Mouse (Mus musculus) kidney, embryonic 14.5 days (tissue): ENCODE results near the gene Larp1b. TPM values are rescaled to one million over a fixed set of nuclear protein-coding genes. Genes with fewer than 3 reads are reported as not detected.

Source experiments
- ATAC-seq: fragments of 200-750 bp; cut with Nextera tagmentation; 2 replicates; pipeline ENCODE4 v1.8.0; 2017; ENCODE audit warnings: moderate number of reproducible peaks, mild to moderate bottlenecking, moderate TSS enrichment, moderate library complexity; ENCODE audit not compliant: low FRiP score, low TSS enrichment
- H3K27ac ChIP-seq: fragments of 300-500 bp; sonication (generic); 2 replicates; pipeline ENCODE4 v1.5.1; 2014; ENCODE audit warnings: low read depth, mild to moderate bottlenecking, low read length, moderate library complexity, mixed read lengths
- H3K27me3 ChIP-seq: fragments of 300-500 bp; sonication (generic); 2 replicates; pipeline ENCODE4 v1.6.1; 2014; ENCODE audit warnings: mild to moderate bottlenecking, low read length; ENCODE audit not compliant: control insufficient read depth, insufficient read depth
- H3K36me3 ChIP-seq: fragments of 300-500 bp; sonication (generic); 2 replicates; pipeline ENCODE4 v1.6.1; 2014; ENCODE audit warnings: low read length, mixed read lengths; ENCODE audit not compliant: control insufficient read depth, insufficient read depth
- H3K4me1 ChIP-seq: fragments of 300-500 bp; sonication (generic); 2 replicates; pipeline ENCODE4 v1.6.1; 2014; ENCODE audit warnings: low read length, mixed read lengths; ENCODE audit not compliant: control insufficient read depth, insufficient read depth
- H3K4me2 ChIP-seq: fragments of 300-500 bp; sonication (generic); replicated peaks from 2 replicates; pipeline ENCODE4 v1.6.1; 2014; ENCODE audit warnings: low read depth, mild to moderate bottlenecking, low read length
- H3K4me3 ChIP-seq: fragments of 300-500 bp; sonication (generic); 2 replicates; pipeline ENCODE4 v1.5.1; 2014; ENCODE audit warnings: mild to moderate bottlenecking, low read length
- H3K9ac ChIP-seq: fragments of 300-500 bp; sonication (generic); 2 replicates; pipeline ENCODE4 v1.6.1; 2014; ENCODE audit warnings: low read depth, mild to moderate bottlenecking, low read length, moderate library complexity
- H3K9me3 ChIP-seq: fragments of 300-500 bp; sonication (generic); 2 replicates; pipeline ENCODE4 v1.6.1; 2016; ENCODE audit warnings: low read length; ENCODE audit not compliant: control insufficient read depth
- WGBS: fragments of 180-500 bp; shearing (Covaris S2); extraction: QIAGEN DNeasy Blood & Tissue Kit; methylation state at CpG from one replicate; pipeline ENCODE4 v1.1.7; 2014; 5-methylcytosine and 5-hydroxymethylcytosine counted together
- polyA plus RNA-seq: library from polyadenylated mRNA; unstranded; fragments of >200 nt; fragmentation: Nextera tagmentation; extraction: Ambion mirVana; gene quantifications from 2 replicates; pipeline ENCODE4 v1.2.1, GENCODE M21; 2014

The Larp1b gene
- polyA plus RNA-seq, 1 experiment from 2014 or later, result 7.4 TPM

DNA sequence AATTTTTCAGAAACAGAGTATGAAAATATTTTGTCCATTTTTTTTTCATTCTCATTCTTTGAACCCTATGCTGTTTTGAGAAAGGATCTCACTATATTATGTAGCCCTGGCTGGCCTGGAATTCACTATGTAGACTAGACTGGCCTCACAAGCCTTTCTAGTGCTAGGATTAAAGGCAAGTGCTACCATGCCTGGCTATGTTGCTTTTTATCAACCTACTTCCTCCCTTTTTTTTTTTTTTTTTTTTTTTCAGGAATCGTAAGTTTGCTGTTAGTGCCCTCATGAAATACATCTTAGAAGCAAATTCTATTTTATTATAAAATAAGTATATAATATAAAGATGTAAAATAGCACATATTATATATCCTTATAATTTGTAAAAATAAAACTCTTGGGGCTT, 5.2 kb downstream of the Larp1b start:
- no peak overlapping the region for H3K9ac ChIP-seq
- no peak overlapping the region for H3K4me3 ChIP-seq
- no peaks in the 10 kb centered on the region for H3K9me3 ChIP-seq
- no peaks in the 10 kb centered on the region for H3K4me1 ChIP-seq
- no peak overlapping the region for H3K4me2 ChIP-seq
- 74% methylated on average over 1 of the region's 1 CpGs for WGBS
- H3K27ac ChIP-seq, result no peak overlapping the region
- ATAC-seq, result no peak
- H3K36me3 ChIP-seq, result no peaks in the 10 kb centered on the region
- H3K27me3 ChIP-seq, result no peaks in the 10 kb centered on the region

DNA sequence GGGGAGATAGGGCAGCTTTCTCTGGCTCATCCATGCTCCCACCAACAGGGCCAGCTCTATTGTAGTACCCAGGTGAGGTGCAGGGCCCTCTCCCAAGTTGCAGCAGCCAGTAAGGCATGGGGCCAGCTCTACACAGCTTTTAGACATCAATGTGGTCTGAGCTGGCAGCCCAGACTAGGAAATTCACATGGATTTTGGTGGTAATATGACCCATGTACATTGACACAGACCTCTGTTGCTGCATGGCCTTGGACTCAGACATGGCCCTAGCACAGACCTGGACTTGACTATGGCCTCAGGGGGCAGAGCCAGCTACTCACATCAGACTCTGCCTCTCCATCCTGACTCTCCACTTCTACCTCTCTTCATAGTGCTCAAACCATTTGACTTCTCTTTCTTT, 9.2 kb downstream of the Larp1b start:
- no peaks in the 10 kb centered on the region for H3K9me3 ChIP-seq
- no peaks in the 10 kb centered on the region for H3K27me3 ChIP-seq
- H3K4me3 ChIP-seq, result no peak overlapping the region
- H3K27ac ChIP-seq, result no peak overlapping the region
- H3K9ac ChIP-seq, result no peak overlapping the region
- H3K4me1 ChIP-seq, result no peaks in the 10 kb centered on the region
- ATAC-seq, result no peak
- no peaks in the 10 kb centered on the region for H3K36me3 ChIP-seq
- no peak overlapping the region for H3K4me2 ChIP-seq

DNA sequence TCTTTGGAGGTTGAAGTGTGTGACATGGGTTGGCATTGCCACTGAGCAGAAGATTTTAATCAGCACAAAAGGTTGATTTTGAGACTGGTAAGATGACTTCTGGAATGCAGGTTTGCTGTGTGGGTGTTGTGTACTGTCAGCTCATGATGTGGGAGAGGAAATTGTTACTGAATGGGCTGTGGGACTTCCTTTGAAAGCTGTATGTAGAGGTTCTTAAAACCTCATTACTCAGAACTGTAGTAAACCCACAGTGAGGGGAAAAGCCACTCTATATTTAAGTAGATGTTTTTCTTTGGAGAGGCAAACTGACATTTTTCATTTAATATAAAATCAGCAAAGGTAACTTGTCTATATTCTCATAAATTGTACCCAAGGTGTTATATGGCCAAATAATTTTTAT, 31.1 kb downstream of the Larp1b start:
- no peak for ATAC-seq
- Histone ChIP-seq H3K27me3 (no peaks in the 10 kb centered on the region), H3K4me1 (no peaks in the 10 kb centered on the region), H3K9ac (no peak overlapping the region), H3K4me3 (no peak overlapping the region), H3K36me3 (no peaks in the 10 kb centered on the region), H3K4me2 (no peak overlapping the region), H3K27ac (no peak overlapping the region), H3K9me3 (no peaks in the 10 kb centered on the region)

DNA sequence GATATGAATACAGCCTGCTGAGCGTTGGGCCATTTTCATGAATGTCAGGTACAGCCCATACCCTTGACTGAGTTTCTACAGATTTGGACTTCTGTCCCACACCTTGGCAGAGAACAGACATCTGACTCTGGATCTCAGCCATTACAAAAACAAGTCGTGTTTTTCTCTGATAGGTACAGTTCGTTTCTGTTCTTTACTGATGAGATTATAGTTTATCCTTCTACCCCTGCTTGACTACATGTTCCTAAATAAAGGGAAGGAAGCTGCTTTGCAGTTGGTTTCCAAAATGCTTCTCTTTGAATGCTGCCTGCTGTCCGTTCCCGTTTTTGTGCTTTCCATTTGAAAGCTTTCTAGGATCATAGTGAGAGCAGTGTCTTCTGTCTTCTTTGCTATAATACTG, 37.9 kb downstream of the Larp1b start:
- H3K27ac ChIP-seq, result no peak overlapping the region
- WGBS, result 79% methylated on average over 5 of the region's 5 CpGs

DNA sequence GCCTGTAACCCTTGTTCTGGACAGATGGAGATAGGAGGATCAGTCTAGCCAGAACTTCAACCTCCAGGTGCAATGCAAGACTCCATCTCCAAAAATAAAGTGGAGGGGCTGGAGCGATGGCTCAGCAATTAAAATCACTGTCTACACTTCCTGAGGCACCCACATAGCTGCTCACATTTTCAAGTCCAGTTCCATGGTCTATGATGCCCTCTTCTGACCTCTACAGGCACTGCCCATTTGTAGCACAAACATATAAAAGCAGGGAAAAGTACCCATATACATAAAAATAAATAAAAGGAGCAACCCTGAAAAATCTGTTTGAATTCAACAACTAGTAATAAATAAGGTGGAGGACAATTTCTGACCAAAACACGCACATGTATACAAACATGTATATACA, 39.1 kb downstream of the Larp1b start:
- Histone ChIP-seq H3K27ac (no peak overlapping the region), H3K9me3 (no peaks in the 10 kb centered on the region), H3K36me3 (no peaks in the 10 kb centered on the region), H3K27me3 (no peaks in the 10 kb centered on the region), H3K4me3 (no peak overlapping the region), H3K4me1 (no peaks in the 10 kb centered on the region), H3K4me2 (no peak overlapping the region), H3K9ac (no peak overlapping the region)
- WGBS, result 74% methylated on average over 2 of the region's 2 CpGs
- ATAC-seq, result no peak

More for the DNA sequence above, 37.9 kb downstream of the Larp1b start:
- no peaks in the 10 kb centered on the region for H3K27me3 ChIP-seq
- H3K36me3 ChIP-seq, result no peaks in the 10 kb centered on the region
- no peaks in the 10 kb centered on the region for H3K9me3 ChIP-seq
- no peaks in the 10 kb centered on the region for H3K4me1 ChIP-seq
- no peak overlapping the region for H3K4me2 ChIP-seq
- no peak for ATAC-seq
- H3K4me3 ChIP-seq, result no peak overlapping the region
- H3K9ac ChIP-seq, result no peak overlapping the region

DNA sequence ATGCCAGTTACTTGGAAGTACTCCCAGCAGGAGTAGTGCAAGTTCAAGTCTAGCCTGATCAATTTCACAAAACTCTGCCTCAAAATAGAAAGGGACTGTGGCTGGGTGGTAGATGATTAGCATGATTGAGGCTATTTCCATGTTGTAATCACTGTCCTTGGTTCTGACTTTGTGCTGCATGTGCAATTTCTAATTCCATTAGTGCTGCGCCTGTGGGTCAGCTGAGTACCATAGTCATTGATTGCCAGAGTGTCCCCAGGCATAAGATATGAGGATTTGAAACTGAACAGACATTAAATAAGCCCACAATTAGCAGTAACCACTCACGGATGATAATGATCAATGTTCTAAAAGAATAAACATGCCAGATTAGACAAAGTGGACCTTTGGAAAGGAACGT, 41.9 kb downstream of the Larp1b start:
- no peak overlapping the region for H3K9ac ChIP-seq
- H3K4me1 ChIP-seq, result no peaks in the 10 kb centered on the region
- H3K27ac ChIP-seq, result no peak overlapping the region
- H3K9me3 ChIP-seq, result no peaks in the 10 kb centered on the region
- H3K36me3 ChIP-seq, result no peaks in the 10 kb centered on the region
- H3K4me2 ChIP-seq, result no peak overlapping the region
- no peak overlapping the region for H3K4me3 ChIP-seq
- WGBS, result 73% methylated on average over 3 of the region's 3 CpGs
- no peaks in the 10 kb centered on the region for H3K27me3 ChIP-seq
- no peak for ATAC-seq

DNA sequence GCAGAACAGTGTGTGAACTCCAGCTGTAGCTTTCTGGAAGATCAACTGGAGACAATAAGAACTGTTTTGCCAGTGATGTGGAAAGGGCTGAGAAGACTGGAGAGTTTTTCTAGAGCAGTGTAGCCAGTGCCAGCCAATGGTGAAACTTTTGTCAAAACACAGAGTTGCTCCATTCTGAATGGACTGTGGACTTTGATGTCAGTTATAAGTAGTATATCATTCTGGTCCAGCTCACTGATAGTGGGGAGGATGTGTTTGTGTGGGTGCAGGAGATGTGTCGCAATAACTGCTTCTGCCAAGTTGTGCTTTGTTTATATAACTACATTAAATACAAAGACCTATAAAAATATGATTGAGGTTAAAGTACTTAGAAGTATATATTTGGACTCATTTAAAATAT, 45.5 kb downstream of the Larp1b start:
- H3K4me2 ChIP-seq, result no peak overlapping the region
- H3K27me3 ChIP-seq, result no peaks in the 10 kb centered on the region
- WGBS, result 57% methylated on average over 1 of the region's 1 CpGs
- H3K27ac ChIP-seq, result no peak overlapping the region
- no peak overlapping the region for H3K9ac ChIP-seq
- no peaks in the 10 kb centered on the region for H3K9me3 ChIP-seq
- H3K4me3 ChIP-seq, result no peak overlapping the region
- ATAC-seq, result no peak
- no peaks in the 10 kb centered on the region for H3K36me3 ChIP-seq
- no peaks in the 10 kb centered on the region for H3K4me1 ChIP-seq

DNA sequence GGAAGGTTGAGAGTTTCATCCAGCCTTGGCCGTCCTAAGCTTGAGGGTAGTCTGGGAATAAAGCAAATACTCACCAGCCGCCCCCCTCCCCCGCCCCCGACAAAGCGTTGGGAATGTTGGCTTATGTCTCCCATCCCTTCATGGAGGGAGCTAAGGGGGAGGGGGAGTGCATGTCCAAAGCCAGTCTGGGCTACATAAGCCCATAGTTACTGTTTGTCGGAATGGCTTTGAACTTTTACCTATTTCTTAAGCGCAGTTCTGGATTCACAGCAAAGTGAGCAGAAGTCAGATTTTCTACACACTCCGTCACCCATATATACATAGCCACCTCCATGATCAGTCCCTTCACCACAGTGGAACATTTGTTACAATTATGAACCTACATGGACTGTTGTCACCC, 59.7 kb downstream of the Larp1b start:
- no peak for ATAC-seq
- Histone ChIP-seq H3K4me1 (no peaks in the 10 kb centered on the region), H3K27me3 (no peaks in the 10 kb centered on the region), H3K27ac (no peak overlapping the region), H3K36me3 (no peaks in the 10 kb centered on the region), H3K9me3 (no peaks in the 10 kb centered on the region), H3K4me3 (no peak overlapping the region), H3K4me2 (no peak overlapping the region), H3K9ac (no peak overlapping the region)
- 76% methylated on average over 8 of the region's 8 CpGs for WGBS

DNA sequence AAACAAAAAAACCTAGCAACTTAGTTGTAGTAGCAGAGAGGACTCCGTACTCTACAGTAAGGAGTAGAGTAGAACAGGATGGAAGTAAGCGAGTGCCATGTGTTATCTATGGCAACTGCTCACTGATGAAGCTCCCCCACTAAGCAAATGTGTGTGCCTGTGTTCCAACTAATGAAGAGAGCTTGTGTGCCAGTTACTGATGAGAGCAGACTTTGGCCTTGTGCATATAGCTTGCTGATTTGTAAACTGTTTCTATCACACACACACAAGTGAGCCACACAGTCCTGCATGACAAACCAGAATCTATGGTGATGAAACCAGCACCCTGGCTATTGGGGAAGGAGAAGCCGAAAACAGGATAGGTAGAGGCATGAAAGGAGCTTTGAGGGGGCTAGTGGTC, 60.4 kb downstream of the Larp1b start:
- 95% methylated on average over 3 of the region's 3 CpGs for WGBS

DNA sequence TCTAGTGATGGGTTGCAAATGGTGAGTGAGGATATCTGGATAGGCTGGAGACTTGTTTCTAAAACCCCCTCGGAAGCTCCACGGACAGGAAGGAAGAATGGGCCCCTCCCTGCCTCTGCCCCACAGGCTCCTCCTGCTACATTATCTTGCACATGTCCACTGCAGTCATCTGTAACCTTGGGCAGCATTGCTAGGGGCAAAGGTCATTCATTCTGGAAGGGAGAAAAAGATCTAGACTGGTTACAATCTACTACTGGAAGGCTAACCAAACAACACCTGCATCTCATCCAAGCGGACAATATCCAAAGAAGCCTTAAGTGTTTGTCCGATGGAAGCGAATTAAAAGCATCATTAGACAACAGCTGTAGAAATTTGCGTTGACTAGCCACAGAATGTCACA, 61.1 kb downstream of the Larp1b start:
- Histone ChIP-seq H3K9me3 (no peaks in the 10 kb centered on the region), H3K4me1 (no peaks in the 10 kb centered on the region), H3K36me3 (no peaks in the 10 kb centered on the region), H3K9ac (no peak overlapping the region), H3K27ac (no peak overlapping the region), H3K27me3 (no peaks in the 10 kb centered on the region), H3K4me3 (no peak overlapping the region), H3K4me2 (no peak overlapping the region)
- 80% methylated on average over 6 of the region's 6 CpGs for WGBS
- ATAC-seq, result no peak

More for the DNA sequence above, 60.4 kb downstream of the Larp1b start:
- H3K36me3 ChIP-seq, result no peaks in the 10 kb centered on the region
- no peak overlapping the region for H3K4me3 ChIP-seq
- H3K4me1 ChIP-seq, result no peaks in the 10 kb centered on the region
- no peak overlapping the region for H3K9ac ChIP-seq
- H3K27me3 ChIP-seq, result no peaks in the 10 kb centered on the region
- ATAC-seq, result no peak
- H3K27ac ChIP-seq, result no peak overlapping the region
- H3K4me2 ChIP-seq, result no peak overlapping the region
- H3K9me3 ChIP-seq, result no peaks in the 10 kb centered on the region
